Mouse (Mus musculus): Measurements from ENCODE around the gene Col25a1. TPM values are rescaled to one million over a fixed set of nuclear protein-coding genes. Genes with fewer than 3 reads are reported as not detected.
A peak's percentile ranks its signal among the peaks of the same experiment; 100 is the strongest.

Col25a1 gene
- polyA plus RNA-seq, 1 experiment from 2014 or later = 6.3 TPM

- Histone ChIP-seq H3K4me1 (replicated peaks; ENCODE audit: control insufficient read depth, insufficient read depth, low read length) (no peaks in the 10 kb centered on the region), H3K9ac (no peak overlapping the region), H3K27me3 (ENCODE audit: control insufficient read depth, insufficient read depth, low read length) (no peaks in the 10 kb centered on the region), H3K4me2 (replicated peaks) (no peak overlapping the region), H3K9me3 (ENCODE audit: control insufficient read depth, low read length) (no peaks in the 10 kb centered on the region), H3K36me3 (replicated peaks; ENCODE audit: control insufficient read depth, insufficient read depth) (no peaks in the 10 kb centered on the region), H3K27ac (no peak overlapping the region), H3K4me3 (replicated peaks; ENCODE audit: low read length) (no peak overlapping the region)
- ATAC-seq (ENCODE audit: low FRiP score) = no peak
- DNase-seq (ENCODE audit: low spot score) = no peak
- WGBS = 96% methylated on average over 3 of the region's 3 CpGs
These were observed 89.5 kb downstream of the Col25a1 start for GRCm38 (mm10) chr3:130220811-130221210.

- Histone ChIP-seq H3K9ac (no peak overlapping the region), H3K4me2 (replicated peaks) (no peak overlapping the region), H3K36me3 (replicated peaks; ENCODE audit: control insufficient read depth, insufficient read depth) (no peaks in the 10 kb centered on the region), H3K27me3 (ENCODE audit: control insufficient read depth, insufficient read depth, low read length) (no peaks in the 10 kb centered on the region), H3K4me1 (replicated peaks; ENCODE audit: control insufficient read depth, insufficient read depth, low read length) (no peaks in the 10 kb centered on the region), H3K4me3 (replicated peaks; ENCODE audit: low read length) (no peak overlapping the region), H3K27ac (no peak overlapping the region), H3K9me3 (ENCODE audit: control insufficient read depth, low read length) (no peaks in the 10 kb centered on the region)
- DNase-seq (ENCODE audit: low spot score) = no peak
- WGBS = 95% methylated on average over 9 of the region's 9 CpGs
- no peak for ATAC-seq (ENCODE audit: low FRiP score)
These were observed 96.9 kb downstream of the Col25a1 start for GRCm38 (mm10) chr3:130228186-130228585.

GRCm38 (mm10) chr3:130232944-130233343 is 101.6 kb downstream of the Col25a1 start:
- Histone ChIP-seq H3K9me3 (ENCODE audit: control insufficient read depth, low read length) (no peaks in the 10 kb centered on the region), H3K27ac (no peak overlapping the region), H3K4me3 (replicated peaks; ENCODE audit: low read length) (no peak overlapping the region), H3K27me3 (ENCODE audit: control insufficient read depth, insufficient read depth, low read length) (no peaks in the 10 kb centered on the region), H3K9ac (no peak overlapping the region), H3K4me2 (replicated peaks) (no peak overlapping the region), H3K36me3 (replicated peaks; ENCODE audit: control insufficient read depth, insufficient read depth) (no peaks in the 10 kb centered on the region), H3K4me1 (replicated peaks; ENCODE audit: control insufficient read depth, insufficient read depth, low read length) (no peaks in the 10 kb centered on the region)
- no peak for ATAC-seq (ENCODE audit: low FRiP score)
- DNase-seq (ENCODE audit: low spot score) = no peak
- 96% methylated on average over 7 of the region's 7 CpGs for WGBS

GRCm38 (mm10) chr3:130235233-130235632 is 103.9 kb downstream of the Col25a1 start:
- no peak for DNase-seq (ENCODE audit: low spot score)
- Histone ChIP-seq H3K9ac (no peak overlapping the region), H3K27me3 (ENCODE audit: control insufficient read depth, insufficient read depth, low read length) (no peaks in the 10 kb centered on the region), H3K36me3 (replicated peaks; ENCODE audit: control insufficient read depth, insufficient read depth) (no peaks in the 10 kb centered on the region), H3K4me3 (replicated peaks; ENCODE audit: low read length) (no peak overlapping the region), H3K9me3 (ENCODE audit: control insufficient read depth, low read length) (no peaks in the 10 kb centered on the region), H3K27ac (no peak overlapping the region), H3K4me2 (replicated peaks) (no peak overlapping the region), H3K4me1 (replicated peaks; ENCODE audit: control insufficient read depth, insufficient read depth, low read length) (no peaks in the 10 kb centered on the region)
- ATAC-seq (ENCODE audit: low FRiP score) = no peak
- WGBS = 97% methylated on average over 1 of the region's 1 CpGs

GRCm38 (mm10) chr3:130236129-130236528 is 104.8 kb downstream of the Col25a1 start:
- no peak overlapping the region for H3K27ac ChIP-seq
- no peaks in the 10 kb centered on the region for H3K27me3 ChIP-seq (ENCODE audit: control insufficient read depth, insufficient read depth, low read length)
- H3K4me3 ChIP-seq (replicated peaks; ENCODE audit: low read length) = no peak overlapping the region
- H3K9ac ChIP-seq = no peak overlapping the region
- no peaks in the 10 kb centered on the region for H3K4me1 ChIP-seq (replicated peaks; ENCODE audit: control insufficient read depth, insufficient read depth, low read length)
- no peak for DNase-seq (ENCODE audit: low spot score)
- no peaks in the 10 kb centered on the region for H3K9me3 ChIP-seq (ENCODE audit: control insufficient read depth, low read length)
- 91% methylated on average over 7 of the region's 7 CpGs for WGBS
- no peak for ATAC-seq (ENCODE audit: low FRiP score)
- H3K36me3 ChIP-seq (replicated peaks; ENCODE audit: control insufficient read depth, insufficient read depth) = no peaks in the 10 kb centered on the region
- no peak overlapping the region for H3K4me2 ChIP-seq (replicated peaks)

- no peak for ATAC-seq (ENCODE audit: low FRiP score)
- no peaks in the 10 kb centered on the region for H3K27me3 ChIP-seq (ENCODE audit: control insufficient read depth, insufficient read depth, low read length)
- no peaks in the 10 kb centered on the region for H3K36me3 ChIP-seq (replicated peaks; ENCODE audit: control insufficient read depth, insufficient read depth)
- WGBS = 67% methylated on average over 1 of the region's 1 CpGs
- H3K4me1 ChIP-seq (replicated peaks; ENCODE audit: control insufficient read depth, insufficient read depth, low read length) = 0 out of 2 replicates have a peak, but pooled peaks cover 3% of the 10 kb centered on the region
- no peak overlapping the region for H3K4me2 ChIP-seq (replicated peaks)
- no peak overlapping the region for H3K4me3 ChIP-seq (replicated peaks; ENCODE audit: low read length)
- H3K9me3 ChIP-seq (ENCODE audit: control insufficient read depth, low read length) = no peaks in the 10 kb centered on the region
- H3K27ac ChIP-seq = no peak overlapping the region
- no peak for DNase-seq (ENCODE audit: low spot score)
- no peak overlapping the region for H3K9ac ChIP-seq
These were observed 106.6 kb downstream of the Col25a1 start for GRCm38 (mm10) chr3:130237852-130238251.

- Histone ChIP-seq H3K4me3 (replicated peaks; ENCODE audit: low read length) (no peak overlapping the region), H3K9ac (no peak overlapping the region), H3K36me3 (replicated peaks; ENCODE audit: control insufficient read depth, insufficient read depth) (no peaks in the 10 kb centered on the region), H3K9me3 (ENCODE audit: control insufficient read depth, low read length) (no peaks in the 10 kb centered on the region), H3K27ac (no peak overlapping the region), H3K27me3 (ENCODE audit: control insufficient read depth, insufficient read depth, low read length) (no peaks in the 10 kb centered on the region), H3K4me2 (replicated peaks) (no peak overlapping the region), H3K4me1 (replicated peaks; ENCODE audit: control insufficient read depth, insufficient read depth, low read length) (peaks cover 10% of the 10 kb centered on the region; the same call in 1 of the 2 replicates)
- ATAC-seq (ENCODE audit: low FRiP score) (no peak), DNase-seq (ENCODE audit: low spot score) (no peak)
- WGBS = 92% methylated on average over 4 of the region's 4 CpGs
These were observed 110.6 kb downstream of the Col25a1 start for GRCm38 (mm10) chr3:130241924-130242323.

GRCm38 (mm10) chr3:130242647-130243296 is 111.5 kb downstream of the Col25a1 start:
- H3K36me3 ChIP-seq (replicated peaks; ENCODE audit: control insufficient read depth, insufficient read depth) = no peaks in the 10 kb centered on the region
- no peak overlapping the region for H3K9ac ChIP-seq
- H3K4me3 ChIP-seq (replicated peaks; ENCODE audit: low read length) = no peak overlapping the region
- H3K4me1 ChIP-seq (replicated peaks; ENCODE audit: control insufficient read depth, insufficient read depth, low read length) = peaks cover 10% of the 10 kb centered on the region; the same call in 1 of the 2 replicates
- no peaks in the 10 kb centered on the region for H3K27me3 ChIP-seq (ENCODE audit: control insufficient read depth, insufficient read depth, low read length)
- peak; percentile 34; the same call in 1 of the 2 replicates for ATAC-seq (ENCODE audit: low FRiP score)
- H3K27ac ChIP-seq = peak overlapping the region; percentile 20; the same call in 1 of the 2 replicates
- WGBS = 45% methylated on average over 8 of the region's 8 CpGs
- H3K9me3 ChIP-seq (ENCODE audit: control insufficient read depth, low read length) = no peaks in the 10 kb centered on the region
- no peak for DNase-seq (ENCODE audit: low spot score)
- H3K4me2 ChIP-seq (replicated peaks) = no peak overlapping the region

GRCm38 (mm10) chr3:130252355-130252754 is 121.1 kb downstream of the Col25a1 start:
- Histone ChIP-seq H3K27me3 (ENCODE audit: control insufficient read depth, insufficient read depth, low read length) (no peaks in the 10 kb centered on the region), H3K4me1 (replicated peaks; ENCODE audit: control insufficient read depth, insufficient read depth, low read length) (no peaks in the 10 kb centered on the region), H3K4me2 (replicated peaks) (no peak overlapping the region), H3K4me3 (replicated peaks; ENCODE audit: low read length) (no peak overlapping the region), H3K27ac (no peak overlapping the region), H3K9ac (no peak overlapping the region), H3K36me3 (replicated peaks; ENCODE audit: control insufficient read depth, insufficient read depth) (no peaks in the 10 kb centered on the region), H3K9me3 (ENCODE audit: control insufficient read depth, low read length) (no peaks in the 10 kb centered on the region)
- no peak for ATAC-seq (ENCODE audit: low FRiP score)
- no peak for DNase-seq (ENCODE audit: low spot score)
- 87% methylated on average over 7 of the region's 7 CpGs for WGBS

GRCm38 (mm10) chr3:130256059-130256458 is 124.8 kb downstream of the Col25a1 start:
- 94% methylated on average over 3 of the region's 3 CpGs for WGBS
- no peak for ATAC-seq (ENCODE audit: low FRiP score)

More at GRCm38 (mm10) chr3:130256059-130256458, 124.8 kb downstream of the Col25a1 start:
- Histone ChIP-seq H3K9me3 (ENCODE audit: control insufficient read depth, low read length) (no peaks in the 10 kb centered on the region), H3K27ac (no peak overlapping the region), H3K4me1 (replicated peaks; ENCODE audit: control insufficient read depth, insufficient read depth, low read length) (no peaks in the 10 kb centered on the region), H3K4me2 (replicated peaks) (no peak overlapping the region), H3K9ac (no peak overlapping the region), H3K36me3 (replicated peaks; ENCODE audit: control insufficient read depth, insufficient read depth) (no peaks in the 10 kb centered on the region), H3K27me3 (ENCODE audit: control insufficient read depth, insufficient read depth, low read length) (no peaks in the 10 kb centered on the region), H3K4me3 (replicated peaks; ENCODE audit: low read length) (no peak overlapping the region)
- no peak for DNase-seq (ENCODE audit: low spot score)

Measured in hindbrain, embryonic 14.5 days (tissue).